Mouse (Mus musculus) thymus, postnatal 36 days (tissue): ENCODE data around the gene Arhgef1.
"Not testable (repeated sequence)": the region's sequence is repeated elsewhere in the genome, so short reads cannot be mapped to it uniquely, and the experiment has no call there.

ENCODE experiments used
- DNase-seq, 2 experiments: peaks; one replicate each; pipeline ENCODE4 v3.0.0; 2022; ENCODE audit warnings: mixed read lengths in 2 of 2

Arhgef1 gene

DNA sequence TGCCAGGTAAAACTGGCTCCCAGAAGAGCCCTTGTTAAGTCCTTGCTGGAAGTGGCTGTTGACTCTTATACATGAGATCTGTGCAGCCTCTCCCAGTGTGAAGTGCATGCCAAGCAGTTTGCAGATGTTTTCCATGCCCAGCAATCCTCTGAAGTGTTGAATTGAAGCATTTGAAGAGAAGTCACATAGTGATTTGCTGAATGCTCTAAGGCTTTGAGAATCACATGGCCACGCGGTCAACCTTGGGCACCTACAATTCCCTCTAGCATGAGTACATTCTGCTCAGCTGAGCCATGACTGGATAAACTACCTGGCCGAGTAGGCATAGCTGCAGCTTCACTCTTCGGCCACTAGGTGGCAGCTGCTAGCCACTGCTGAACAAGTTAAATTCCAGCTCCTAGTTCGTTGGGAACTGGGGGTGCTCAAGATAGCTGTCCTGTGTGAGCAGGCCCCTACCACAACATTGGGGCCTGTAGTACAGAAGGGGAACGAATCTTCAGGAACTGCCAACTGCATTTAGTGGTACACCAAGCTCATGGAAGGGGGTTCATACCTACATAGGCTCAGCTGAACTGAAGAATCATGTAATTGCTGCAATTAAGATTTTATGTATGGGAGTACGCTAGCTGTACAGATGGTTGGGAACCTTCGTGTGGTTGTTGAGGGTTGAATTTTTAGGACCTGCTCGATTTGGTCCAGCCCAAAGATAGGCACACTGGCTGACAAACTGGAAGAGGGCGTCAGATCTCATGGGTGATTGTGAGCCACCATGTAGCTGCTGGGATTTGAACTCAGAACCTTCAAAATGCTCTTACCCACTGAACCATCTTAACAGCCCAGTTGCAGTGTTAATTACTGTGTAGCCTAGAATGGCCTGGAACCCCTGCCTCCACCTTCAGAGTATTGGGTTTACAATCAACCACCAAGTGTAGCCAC is 12.2 kb upstream of the Arhgef1 start:
- DNase-seq: peak; percentile 71 to 72

DNA sequence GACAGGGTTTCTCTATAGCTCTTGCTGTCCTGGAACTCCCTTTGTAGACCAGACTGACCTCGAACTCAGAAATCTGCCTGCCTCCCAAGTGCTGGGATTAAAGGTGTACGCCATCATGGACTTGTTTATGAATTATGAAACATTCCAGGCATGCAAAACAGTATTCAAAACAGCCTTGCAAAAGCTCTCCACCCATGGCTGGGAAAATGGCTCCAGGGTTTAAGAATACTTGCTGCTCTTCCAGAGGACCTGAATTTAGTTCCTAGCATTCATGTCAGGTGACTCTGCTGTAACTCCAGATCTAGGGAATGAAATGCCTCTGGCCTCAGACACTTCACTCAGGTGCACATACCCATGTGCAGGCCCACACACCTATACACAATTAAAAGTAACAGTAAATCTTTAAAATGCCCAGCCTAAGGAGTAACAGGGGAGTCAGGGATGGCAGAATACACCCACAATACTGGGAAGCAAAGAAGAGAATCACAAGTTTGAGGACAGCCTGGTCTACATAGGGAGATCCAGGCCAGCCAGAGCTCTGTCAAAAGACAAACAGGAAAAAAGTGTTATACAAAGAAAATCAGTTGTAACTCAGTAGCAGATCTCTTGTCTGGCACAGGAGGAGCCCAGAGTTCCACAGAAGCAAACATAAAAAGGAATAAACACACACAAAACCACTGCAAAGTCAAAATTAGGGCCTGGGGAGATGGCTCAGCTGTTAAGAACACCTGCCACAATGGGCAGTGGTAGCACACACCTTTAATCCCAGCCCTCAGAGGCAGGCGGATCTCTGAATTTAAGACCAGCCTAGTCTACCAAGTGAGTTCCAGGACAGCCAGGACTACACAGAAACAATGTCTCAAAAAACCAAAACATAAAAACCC is 11.2 kb upstream of the Arhgef1 start:
- no peak for DNase-seq

DNA sequence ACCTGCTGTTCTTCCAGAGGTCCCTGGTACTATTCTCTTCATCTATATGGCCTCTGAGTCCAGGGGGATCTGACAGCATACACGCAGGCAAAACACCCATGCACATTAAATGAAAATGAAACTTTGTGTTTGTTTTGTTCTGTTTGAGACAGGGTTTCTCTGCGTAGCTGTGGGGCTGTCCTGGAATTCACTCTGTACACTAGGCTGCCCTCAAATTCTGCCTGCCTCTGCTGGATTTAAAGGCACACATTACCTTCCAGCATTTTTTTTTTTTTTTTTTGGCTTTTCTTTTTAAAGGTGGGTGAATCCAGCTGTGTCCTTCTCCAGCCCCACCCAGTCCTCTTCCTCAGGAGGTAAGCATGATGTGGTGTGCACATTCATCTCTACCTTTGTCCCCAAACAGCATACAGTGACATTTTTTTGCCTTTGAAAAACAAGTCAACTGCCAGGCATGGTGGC is 10.6 kb upstream of the Arhgef1 start:
- DNase-seq: no peak

DNA sequence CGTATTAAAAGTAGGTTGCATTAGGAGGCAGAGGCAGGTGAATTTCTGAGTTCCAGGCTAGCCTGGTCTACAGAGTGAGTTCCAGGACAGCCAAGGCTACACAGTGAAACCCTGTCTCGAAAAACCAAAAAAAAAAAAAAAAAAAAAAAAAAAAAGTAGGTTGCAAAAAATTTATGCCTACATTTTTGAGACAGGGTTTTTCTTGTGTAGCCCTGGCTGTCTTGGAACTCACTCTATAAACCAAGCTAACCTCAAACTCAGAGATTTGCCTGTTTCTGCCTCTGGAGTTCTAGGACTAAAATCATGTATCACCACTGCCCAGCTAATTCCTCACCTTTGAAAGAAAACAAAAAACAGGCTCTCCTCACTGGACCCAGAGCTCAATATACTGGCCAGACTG is 7.0 kb upstream of the Arhgef1 start:
- DNase-seq: not testable (repeated sequence)

DNA sequence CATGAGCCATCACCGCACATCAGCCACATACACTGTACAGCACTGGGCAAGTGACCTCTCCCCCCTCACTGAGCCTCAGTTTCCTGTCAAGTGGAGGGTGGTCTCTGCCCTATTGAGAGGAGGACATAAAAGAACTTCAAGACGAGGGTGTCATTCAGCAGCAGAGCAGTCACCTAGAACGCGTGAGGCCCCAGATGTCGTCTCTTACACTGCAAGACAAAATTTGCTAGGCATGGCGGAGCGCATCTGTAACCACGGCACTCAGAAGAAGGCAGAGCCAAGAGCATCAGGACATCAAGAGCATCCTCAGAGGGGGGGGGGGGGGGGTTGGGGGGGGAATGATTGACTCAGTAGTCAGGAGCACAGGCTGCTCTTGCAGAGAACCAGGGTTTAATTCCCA is 6.4 kb upstream of the Arhgef1 start:
- no peak for DNase-seq

DNA sequence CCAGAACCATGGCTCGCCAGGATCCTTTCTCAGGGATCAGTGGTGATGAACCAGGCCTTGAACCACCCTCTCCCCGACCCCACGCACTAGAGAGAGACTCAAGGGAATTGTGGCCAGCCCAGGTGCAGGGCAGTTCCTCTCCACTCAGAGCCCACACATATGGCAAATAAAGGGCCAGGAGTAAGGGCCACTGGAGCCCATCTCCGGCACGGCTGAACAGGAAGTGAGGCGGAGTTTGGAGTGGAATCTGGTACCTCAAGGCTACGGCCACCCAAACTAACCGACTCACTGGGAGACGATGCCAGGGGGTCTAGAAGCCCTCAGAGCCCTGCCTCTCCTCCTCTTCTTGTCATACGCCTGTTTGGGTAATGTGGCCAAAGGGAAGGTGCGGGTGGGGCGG is 5.5 kb upstream of the Arhgef1 start, which contains the start of gene Cd79a:
Gene Cd79a, plus strand, starts transcription at position 158 of the 400 bp plus-strand sequence.
- DNase-seq: no peak

DNA sequence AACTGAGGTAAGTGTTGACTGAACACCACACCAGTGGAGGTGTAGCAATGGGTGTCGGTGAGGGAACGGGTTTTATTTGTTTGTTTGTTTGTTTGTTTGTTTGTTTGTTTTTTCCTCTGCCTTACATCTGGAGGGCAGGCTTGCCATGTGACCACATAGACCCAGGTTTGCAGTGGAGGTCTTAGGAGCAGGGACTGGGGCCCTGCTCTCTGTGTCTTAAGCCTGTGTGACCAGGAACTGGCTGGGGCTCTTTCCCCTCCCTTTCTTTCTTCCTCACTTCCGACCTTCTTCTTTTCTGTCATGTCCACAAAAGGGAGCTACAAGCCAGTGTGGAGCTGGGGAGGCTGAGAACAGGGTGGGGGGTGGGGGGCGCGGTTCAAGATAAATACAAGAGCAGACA is 4.8 kb upstream of the Arhgef1 start:
- DNase-seq: no peak

DNA sequence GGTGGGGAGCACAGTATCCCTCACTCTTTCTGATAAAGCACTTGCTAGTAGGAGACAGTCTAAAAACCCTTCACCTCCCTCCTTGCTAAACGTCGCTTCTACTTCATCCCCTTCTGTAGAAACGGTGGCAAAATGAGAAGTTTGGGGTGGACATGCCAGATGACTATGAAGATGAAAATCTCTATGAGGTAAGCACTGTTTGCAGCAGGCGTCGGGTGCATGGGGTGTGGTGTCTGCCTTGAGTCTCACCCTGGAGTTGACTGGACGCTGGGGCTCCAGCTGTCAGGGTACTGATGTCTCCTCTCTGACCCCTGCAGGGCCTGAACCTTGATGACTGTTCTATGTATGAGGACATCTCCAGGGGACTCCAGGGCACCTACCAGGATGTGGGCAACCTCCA is 1.6 kb upstream of the Arhgef1 start:
- DNase-seq: no peak

DNA sequence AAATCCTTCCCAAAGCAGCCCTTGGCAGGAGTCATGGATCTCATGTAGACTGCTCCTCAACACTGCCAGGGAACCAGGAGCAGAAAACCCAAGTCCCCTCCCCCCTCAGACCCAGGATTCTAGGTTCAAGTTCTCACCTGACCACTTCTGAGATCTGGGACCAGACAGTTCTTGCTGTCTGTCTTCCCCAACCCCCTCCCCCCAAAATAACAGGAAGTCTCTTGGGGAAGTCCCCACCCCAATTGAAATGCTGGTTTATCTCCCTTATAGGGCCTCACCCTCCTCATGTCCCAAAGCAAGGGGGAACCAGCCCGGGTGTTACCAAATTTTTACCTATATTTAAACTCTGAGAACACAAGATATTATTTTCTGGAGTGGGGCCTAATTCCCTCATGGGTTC is 870 bp upstream of the Arhgef1 start:
- DNase-seq: peak in 1 of 2 experiments; percentile 25

DNA sequence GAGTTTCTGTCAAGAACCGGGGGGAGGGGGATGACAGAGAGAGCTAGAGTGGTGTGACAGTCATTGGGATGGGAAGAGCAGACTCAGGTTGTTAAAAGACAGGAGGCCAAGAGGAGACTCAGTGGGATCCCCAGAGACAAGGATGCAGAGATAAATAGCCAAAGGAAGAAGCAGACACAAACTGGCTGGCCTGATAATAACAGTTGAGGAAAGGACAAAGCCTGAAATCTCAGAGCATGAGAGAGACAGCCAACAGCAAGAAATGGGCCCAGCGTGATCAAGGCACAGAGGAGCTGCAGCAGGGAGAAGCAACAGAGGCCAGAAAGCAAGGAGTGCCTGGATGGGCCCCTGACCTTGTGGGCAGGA is 465 bp upstream of the Arhgef1 start:
- DNase-seq: no peak

DNA sequence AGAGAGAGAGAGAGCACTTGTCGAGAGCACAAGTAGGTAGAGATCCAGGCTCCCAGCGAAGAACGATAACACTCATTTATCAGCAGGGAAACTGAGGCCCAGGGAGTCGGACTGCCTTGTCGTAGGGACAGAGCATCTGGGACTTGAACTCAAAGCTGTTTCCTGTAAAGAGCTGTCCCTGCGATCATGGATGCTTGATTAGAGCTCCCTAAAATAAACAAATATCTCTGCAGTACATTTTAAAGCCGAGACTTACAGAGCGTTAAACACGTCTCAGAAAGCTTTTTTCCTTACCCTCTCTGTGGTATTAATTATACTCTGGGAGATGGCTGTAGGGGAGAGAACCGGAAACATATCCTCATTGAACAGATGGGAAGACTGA is 723 bp downstream of the Arhgef1 start:
- no peak for DNase-seq

DNA sequence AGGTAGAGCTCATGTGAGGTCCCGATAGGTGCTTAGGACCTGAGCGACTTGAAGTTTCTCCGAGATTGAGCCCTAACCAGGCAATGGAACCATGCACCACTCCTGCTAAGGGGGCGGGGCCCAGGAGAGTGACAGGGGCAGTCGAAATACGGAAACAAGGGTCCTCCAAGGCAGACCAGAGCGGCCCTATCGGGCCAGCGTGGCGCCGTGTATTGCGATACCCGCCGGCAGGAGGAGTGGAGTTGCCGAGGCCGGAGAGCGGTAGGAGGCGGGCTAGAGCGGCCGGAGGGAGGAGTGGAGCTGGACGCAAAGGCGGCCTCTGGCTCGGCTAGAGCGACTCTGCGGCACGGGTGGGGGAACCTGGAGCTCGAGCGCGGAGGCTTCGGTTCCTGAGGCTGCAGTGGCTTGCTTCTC is 1.4 kb downstream of the Arhgef1 start:
- peak; percentile 97 to 99 for DNase-seq

DNA sequence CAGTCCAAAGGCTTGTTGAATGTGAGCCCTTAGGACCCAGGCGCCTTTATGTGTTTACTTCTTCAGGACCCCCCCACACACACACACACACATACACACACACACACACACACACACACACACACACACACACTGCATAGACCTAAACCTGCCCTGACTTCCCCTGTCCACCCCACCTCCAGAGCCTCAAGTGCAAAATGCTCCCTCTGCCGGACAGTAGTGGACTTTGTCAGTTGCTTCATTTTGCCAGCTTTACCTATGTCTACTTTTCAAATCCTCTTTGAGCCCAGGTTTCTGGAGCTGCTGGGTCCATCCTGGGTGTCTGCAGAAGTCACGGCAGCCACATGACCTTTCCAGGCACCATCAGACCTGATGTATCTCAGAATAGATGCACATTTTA is 2.2 kb downstream of the Arhgef1 start:
- DNase-seq: peak; percentile 53 to 61

DNA sequence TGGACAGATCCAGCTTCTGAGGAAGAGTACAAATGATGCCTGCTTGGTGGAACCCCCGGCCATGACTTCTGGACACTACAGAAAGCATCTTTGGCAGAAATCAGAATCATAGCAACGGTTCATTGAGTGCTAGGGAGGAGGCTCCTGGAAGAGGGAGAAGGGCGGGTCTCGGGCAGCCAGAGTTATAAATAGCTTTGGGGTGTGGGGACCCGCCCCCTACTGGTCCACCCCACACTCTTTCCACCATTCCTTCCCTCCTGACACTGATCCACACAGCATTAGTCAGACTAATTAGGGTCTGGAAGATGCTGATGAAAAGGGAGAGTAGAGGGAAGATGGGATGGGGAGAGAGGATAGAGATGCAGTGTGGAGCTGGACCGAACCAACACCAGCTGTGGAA is 3.8 kb downstream of the Arhgef1 start:
- peak in 1 of 2 experiments; percentile 63 for DNase-seq

DNA sequence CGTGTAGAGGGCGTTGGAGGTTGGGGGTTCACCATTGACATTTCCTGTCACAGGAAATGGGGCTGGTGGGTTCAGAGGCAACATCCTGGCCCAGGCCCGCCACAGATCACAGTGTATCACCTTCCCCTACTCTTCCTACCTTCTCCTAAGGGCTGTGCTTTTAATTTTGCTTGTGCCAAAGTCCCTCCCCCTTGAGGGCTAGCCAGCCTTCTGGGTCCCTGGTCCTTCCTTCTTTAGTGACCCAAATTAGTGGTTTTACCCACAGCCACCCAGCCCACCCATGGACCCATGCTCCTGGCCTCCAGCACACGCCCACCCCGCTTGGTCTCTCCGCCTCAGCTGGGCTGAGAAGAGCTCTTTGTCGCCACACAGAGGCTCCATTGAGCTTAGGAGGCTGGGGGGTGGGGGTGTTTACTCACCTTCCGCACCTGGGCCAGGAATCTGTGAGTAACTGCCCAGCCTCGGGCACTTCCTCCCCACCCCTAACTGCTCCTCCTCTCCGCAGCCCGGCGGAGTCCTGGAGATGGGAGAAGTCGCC is 4.6 kb downstream of the Arhgef1 start:
- peak; percentile 84 to 88 for DNase-seq

DNA sequence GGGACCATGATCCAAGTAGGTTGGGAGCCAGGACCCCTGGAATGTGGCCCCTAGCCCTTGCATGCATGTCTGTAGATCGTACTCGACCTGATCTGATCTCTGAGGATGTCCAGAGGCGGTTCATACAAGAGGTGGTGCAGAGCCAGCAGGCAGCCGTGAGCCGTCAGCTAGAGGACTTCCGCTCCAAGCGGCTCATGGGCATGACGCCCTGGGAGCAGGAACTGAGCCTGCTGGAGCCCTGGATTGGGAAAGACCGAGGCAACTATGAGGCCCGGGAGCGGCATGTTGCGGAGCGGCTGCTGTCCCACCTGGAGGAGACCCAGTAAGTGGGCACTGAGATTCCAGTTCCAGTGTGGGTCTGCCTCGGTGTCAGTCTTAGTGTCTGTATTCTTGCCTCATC is 9.8 kb downstream of the Arhgef1 start:
- DNase-seq: no peak

DNA sequence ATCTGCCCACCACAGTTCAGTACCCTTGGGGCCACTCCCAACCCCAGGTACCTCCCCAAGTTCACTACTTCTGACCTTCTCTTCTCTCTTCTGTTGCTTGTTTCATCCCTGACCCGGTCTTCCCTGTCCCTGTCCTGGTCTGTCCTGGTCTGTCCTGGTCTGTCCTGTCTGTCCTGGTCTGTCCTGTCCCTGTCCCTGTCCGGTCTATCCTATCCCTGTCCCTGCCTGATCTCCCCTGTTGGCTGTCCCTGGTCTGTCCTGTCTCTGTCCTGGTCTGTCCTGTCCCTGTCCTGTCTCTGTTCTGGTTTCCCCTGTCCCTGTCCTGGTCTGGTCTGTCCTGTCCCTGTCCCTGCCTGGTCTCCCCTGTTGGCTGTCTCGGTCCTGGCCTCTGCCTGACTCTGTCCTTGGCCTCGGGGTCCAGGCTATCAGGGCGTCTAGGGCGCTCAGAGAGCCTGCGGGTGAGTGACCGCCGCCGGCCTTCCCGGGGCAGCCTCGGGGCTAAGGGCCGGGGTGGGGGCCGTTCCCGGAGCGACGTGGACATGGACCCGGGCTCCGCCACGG is 16.1 kb downstream of the Arhgef1 start:
- DNase-seq: no peak

DNA sequence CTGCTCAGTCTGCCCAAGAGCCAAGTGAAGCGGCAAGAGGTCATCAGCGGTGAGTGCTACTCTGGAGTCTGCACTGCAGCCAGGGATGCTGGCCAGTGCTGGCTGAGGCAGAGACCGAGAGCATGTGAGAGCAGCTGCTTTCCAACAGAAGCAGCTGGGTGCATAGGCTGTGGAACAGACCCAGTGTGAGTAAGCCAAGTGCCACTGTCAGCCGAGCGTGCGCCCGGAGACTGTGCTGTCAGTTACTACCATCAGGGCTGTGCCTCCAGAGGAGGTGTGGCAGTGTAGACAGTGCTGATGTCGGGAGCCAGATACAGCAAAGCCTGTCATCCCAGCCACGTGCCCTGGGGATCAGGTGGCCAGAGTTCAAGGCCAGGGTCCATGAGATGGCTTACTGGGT is 17.0 kb downstream of the Arhgef1 start:
- DNase-seq: no peak

DNA sequence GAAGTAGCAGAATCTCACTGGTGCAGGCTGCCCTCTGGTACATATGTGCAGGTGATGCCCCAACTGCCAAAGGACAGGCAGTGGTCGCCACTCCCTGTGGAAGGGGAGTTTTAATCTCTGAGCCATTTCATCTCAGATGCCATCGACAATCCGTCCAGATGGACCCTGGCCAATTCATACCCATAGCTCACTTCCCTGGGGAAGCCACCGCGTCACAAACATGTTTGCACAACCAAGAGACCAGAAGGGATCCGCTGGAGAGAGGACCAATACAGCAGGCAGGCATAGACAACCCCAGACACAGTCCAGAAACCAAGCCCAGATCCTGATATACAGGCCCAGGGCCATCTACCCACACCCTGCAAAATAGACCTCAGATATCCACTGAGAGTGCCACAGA is 27.8 kb downstream of the Arhgef1 start:
- DNase-seq: no peak

DNA sequence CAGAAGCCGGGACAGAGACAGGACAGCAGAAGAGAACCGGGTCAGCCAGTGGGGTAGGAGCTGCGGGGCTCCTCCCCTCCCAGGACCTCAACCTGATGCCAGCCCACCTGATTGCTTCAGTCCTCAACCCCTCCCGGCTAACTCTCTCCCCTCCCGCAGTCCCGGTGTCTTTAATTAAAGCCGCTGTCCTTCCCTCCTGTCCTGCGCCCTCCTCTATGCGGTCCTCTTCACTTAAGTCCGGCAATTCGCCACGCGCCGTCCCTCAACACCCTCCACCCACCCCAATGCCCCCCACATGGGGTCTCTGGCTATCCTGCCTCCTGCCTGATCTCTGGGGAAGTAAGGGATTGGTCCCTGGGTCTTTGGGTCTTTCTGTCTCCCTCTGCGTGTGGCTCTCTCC is 28.9 kb downstream of the Arhgef1 start:
- no peak for DNase-seq

DNA sequence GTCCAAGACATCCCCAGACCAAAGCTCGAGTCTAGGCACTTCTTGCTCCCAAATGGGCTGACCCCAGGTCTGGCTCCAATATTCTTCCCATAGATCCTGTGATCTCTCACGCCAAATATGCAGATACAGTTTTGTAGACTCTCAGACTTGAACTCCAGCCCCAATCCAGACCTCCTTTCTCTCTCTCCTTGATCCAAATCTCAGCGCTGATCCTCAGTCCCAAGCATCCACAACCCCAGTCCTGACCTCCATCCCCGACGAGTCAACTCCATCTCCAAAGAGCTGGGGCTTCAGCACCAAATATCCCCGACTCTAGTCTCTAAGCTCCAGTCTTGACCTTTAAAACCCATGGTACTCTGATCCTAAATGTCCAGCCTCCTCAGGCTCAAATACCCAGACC is 40.9 kb downstream of the Arhgef1 start:
- DNase-seq: no peak

DNA sequence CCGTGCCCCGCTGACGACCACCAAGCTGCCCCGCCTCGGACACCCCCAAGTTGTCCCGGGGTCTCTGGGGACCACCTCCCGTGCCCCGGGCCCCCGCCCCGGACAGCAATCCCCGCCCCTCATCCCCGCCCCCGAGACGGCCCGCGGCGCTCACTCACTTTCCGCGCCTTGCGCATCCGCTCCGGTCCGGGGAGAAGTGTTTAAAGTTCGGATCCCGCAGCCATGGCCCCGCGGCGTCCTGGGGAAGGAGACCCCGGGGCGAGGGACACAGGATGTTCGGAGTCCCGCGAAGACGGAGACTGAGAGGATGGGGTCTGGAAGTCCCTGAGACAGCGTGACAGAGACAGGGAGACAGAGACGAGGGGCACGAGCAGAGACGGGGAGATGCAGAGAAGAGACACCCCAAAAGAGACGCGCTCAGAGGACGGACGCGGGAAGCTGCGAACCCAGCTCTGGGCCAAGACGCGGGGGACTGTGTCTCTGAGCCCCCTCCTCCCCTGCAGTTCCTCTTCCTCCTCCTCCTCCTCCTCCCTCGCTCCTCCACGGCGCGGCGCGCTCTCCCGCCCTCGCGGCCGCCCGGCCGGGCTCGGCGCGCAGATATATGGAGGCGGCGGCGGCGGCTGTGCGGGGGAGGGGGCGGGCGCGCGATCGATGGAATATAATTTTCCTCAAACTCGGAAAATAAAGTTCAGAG is 41.7 kb downstream of the Arhgef1 start, which contains the start of gene Gm4881:
Gene Gm4881, minus strand, starts transcription at position 238 of the 694 bp plus-strand sequence.
- peak in 1 of 2 experiments; percentile 19 for DNase-seq
